In genomic region chr3:123193740-123194139, GRCm38 (mm10) we compare ENCODE assay signal across 27 mouse cellular contexts. TPM values are rescaled to one million over a fixed set of nuclear protein-coding genes. Genes with fewer than 3 reads are reported as not detected.
"Had no signal": no experiment of that assay in that cellular context is flagged by ENCODE, and none has a peak within 500 bp of the region (broad histone marks: within the 10 kb centered on the region; RNA-seq: fewer than 3 reads in every experiment).

No protein-coding gene starts in this region.

- H3K9ac ChIP-seq: heart, embryonic 12.5 days; hindbrain, embryonic 12.5 days; hindbrain, embryonic 14.5 days; intestine, embryonic 15.5 days; limb, embryonic 12.5 days; liver, embryonic 13.5 days; liver, embryonic 15.5 days had no signal

- ATAC-seq: hindbrain, embryonic 16.5 days; inflammation-experienced regulatory T-cells, adult 6 months; intestine, embryonic 15.5 days; intestine, postnatal 0 days had no signal

- H3K27me3 ChIP-seq: heart, embryonic 12.5 days; hindbrain, embryonic 12.5 days; intestine, embryonic 15.5 days; liver, embryonic 13.5 days; liver, embryonic 15.5 days had no signal

- H3K4me2 ChIP-seq: heart, embryonic 12.5 days; hindbrain, embryonic 12.5 days; hindbrain, embryonic 14.5 days; intestine, embryonic 15.5 days; limb, embryonic 12.5 days; liver, embryonic 11.5 days; liver, embryonic 13.5 days; liver, embryonic 15.5 days had no signal

- H3K9me3 ChIP-seq: heart, embryonic 12.5 days; hindbrain, embryonic 10.5 days; hindbrain, embryonic 12.5 days; intestine, embryonic 15.5 days; limb, embryonic 10.5 days; limb, embryonic 12.5 days; liver, embryonic 13.5 days; liver, embryonic 15.5 days had no signal

- DNase-seq: gastrocnemius, adult 2 months; gastrocnemius, postnatal 10 days; gastrocnemius, postnatal 25 days; heart, adult 2 months; heart, postnatal 10 days; heart, postnatal 36 days; kidney, adult 18-20 months; kidney, adult 8-10 months; kidney, postnatal 10 days; kidney, postnatal 25 days; kidney, postnatal 4 days; liver; liver, embryonic 13.5 days had no signal

- H3K4me1 ChIP-seq: hindbrain, embryonic 10.5 days; hindbrain, embryonic 12.5 days; intestine, embryonic 15.5 days; limb, embryonic 10.5 days; limb, embryonic 12.5 days; liver, embryonic 13.5 days; liver, embryonic 15.5 days had no signal

- H3K36me3 ChIP-seq: heart, embryonic 12.5 days; hindbrain, embryonic 10.5 days; hindbrain, embryonic 12.5 days; intestine, embryonic 15.5 days; limb, embryonic 10.5 days; limb, embryonic 12.5 days; liver, embryonic 13.5 days; liver, embryonic 15.5 days had no signal

- H3K27ac ChIP-seq: gastrocnemius, adult 2 months; heart, adult 2 months; hindbrain, embryonic 10.5 days; hindbrain, embryonic 12.5 days; hindbrain, embryonic 14.5 days; intestine, embryonic 15.5 days; layer of hippocampus, adult 2 months; left cerebral cortex, adult 2 months; limb, embryonic 10.5 days; limb, embryonic 12.5 days; liver, embryonic 13.5 days; liver, embryonic 15.5 days had no signal

- H3K4me3 ChIP-seq: gastrocnemius, adult 2 months; heart, adult 2 months; heart, embryonic 12.5 days; hindbrain, embryonic 10.5 days; hindbrain, embryonic 12.5 days; intestine, embryonic 15.5 days; layer of hippocampus, adult 2 months; left cerebral cortex, adult 2 months; limb, embryonic 10.5 days; limb, embryonic 12.5 days; liver, embryonic 13.5 days; liver, embryonic 15.5 days had no signal

RNA-seq across cellular contexts. Expression of gene Synpo2, which starts 42.2 kb away (rescaled TPM):
- polyA plus RNA-seq: inflammation-experienced regulatory T-cells, adult 6 months had no signal
